ENCODE assay signal across 28 mouse cellular contexts in the genomic region with DNA sequence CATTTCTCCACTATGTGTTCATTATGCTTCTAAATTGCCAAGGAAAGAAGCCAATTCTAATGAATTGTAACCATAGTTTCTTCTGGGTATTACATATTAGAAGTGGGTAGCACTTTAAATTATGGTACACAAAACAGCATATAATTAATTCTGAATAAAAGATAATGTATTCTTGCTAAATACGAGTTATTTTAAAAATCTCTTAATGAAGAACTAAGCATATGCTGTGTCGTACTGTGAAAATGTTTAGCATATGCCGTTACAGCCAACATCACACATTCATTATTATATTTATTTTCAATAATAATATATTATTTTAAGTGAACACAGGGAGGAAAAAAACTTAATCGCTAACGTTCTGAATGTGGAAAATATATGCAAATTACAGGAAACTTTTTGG.
"Had no signal": no experiment of that assay in that cellular context is flagged by ENCODE, and none has a peak within 500 bp of the region (broad histone marks: within the 10 kb centered on the region; RNA-seq: fewer than 3 reads in every experiment).

No protein-coding gene starts in this region.

- H3K9ac ChIP-seq: heart, embryonic 12.5 days; hindbrain, embryonic 12.5 days; hindbrain, embryonic 14.5 days; intestine, embryonic 15.5 days; limb, embryonic 12.5 days; liver, embryonic 13.5 days; liver, embryonic 15.5 days; liver, postnatal 0 days had no signal

- H3K27me3 ChIP-seq: heart, embryonic 12.5 days; hindbrain, embryonic 12.5 days; intestine, embryonic 15.5 days; limb, embryonic 12.5 days; liver, embryonic 13.5 days; liver, embryonic 15.5 days had no signal

- ATAC-seq: hindbrain, embryonic 16.5 days; inflammation-experienced regulatory T-cells, adult 6 months; intestine, embryonic 15.5 days; intestine, postnatal 0 days; liver, postnatal 0 days had no signal

- H3K4me1 ChIP-seq: heart, embryonic 10.5 days; heart, embryonic 12.5 days; hindbrain, embryonic 10.5 days; hindbrain, embryonic 12.5 days; intestine, embryonic 15.5 days; limb, embryonic 10.5 days; liver, embryonic 13.5 days; liver, embryonic 15.5 days had no signal

- H3K9me3 ChIP-seq: heart, embryonic 10.5 days; heart, embryonic 12.5 days; hindbrain, embryonic 10.5 days; hindbrain, embryonic 12.5 days; intestine, embryonic 15.5 days; limb, embryonic 10.5 days; limb, embryonic 12.5 days; liver, embryonic 13.5 days; liver, embryonic 15.5 days had no signal

- H3K4me3 ChIP-seq: heart, embryonic 10.5 days; heart, embryonic 12.5 days; hindbrain, embryonic 10.5 days; hindbrain, embryonic 12.5 days; intestine, embryonic 15.5 days; layer of hippocampus, adult 2 months; left cerebral cortex, adult 2 months; limb, embryonic 10.5 days; limb, embryonic 12.5 days; liver, embryonic 13.5 days; liver, embryonic 15.5 days had no signal

- H3K4me2 ChIP-seq: heart, embryonic 12.5 days; hindbrain, embryonic 12.5 days; hindbrain, embryonic 14.5 days; intestine, embryonic 15.5 days; limb, embryonic 12.5 days; liver, embryonic 11.5 days; liver, embryonic 13.5 days; liver, embryonic 15.5 days had no signal

- DNase-seq: gastrocnemius, postnatal 10 days; gastrocnemius, postnatal 25 days; heart, adult 18-20 months; heart, postnatal 10 days; heart, postnatal 4 days; kidney, adult 18-20 months; kidney, adult 8-10 months; kidney, postnatal 10 days; kidney, postnatal 25 days; kidney, postnatal 4 days; liver; liver, embryonic 13.5 days; liver, postnatal 0 days had no signal

- H3K36me3 ChIP-seq: hindbrain, embryonic 12.5 days; intestine, embryonic 15.5 days; liver, embryonic 13.5 days; liver, embryonic 15.5 days had no signal

- H3K27ac ChIP-seq: heart, embryonic 10.5 days; hindbrain, embryonic 10.5 days; hindbrain, embryonic 12.5 days; hindbrain, embryonic 14.5 days; intestine, embryonic 15.5 days; layer of hippocampus, adult 2 months; left cerebral cortex, adult 2 months; limb, embryonic 10.5 days; limb, embryonic 12.5 days; liver, embryonic 13.5 days; liver, embryonic 15.5 days had no signal
